Mouse (Mus musculus): ENCODE measurements at regions not wholly inside any gene's neighbourhood (a gene's known extent, or its start where the extent isn't known, plus 50 kb on each side); places are given as distances from the start of the nearest gene placed in this dataset.
A peak's percentile ranks its signal among the peaks of the same experiment; 100 is the strongest.

DNA sequence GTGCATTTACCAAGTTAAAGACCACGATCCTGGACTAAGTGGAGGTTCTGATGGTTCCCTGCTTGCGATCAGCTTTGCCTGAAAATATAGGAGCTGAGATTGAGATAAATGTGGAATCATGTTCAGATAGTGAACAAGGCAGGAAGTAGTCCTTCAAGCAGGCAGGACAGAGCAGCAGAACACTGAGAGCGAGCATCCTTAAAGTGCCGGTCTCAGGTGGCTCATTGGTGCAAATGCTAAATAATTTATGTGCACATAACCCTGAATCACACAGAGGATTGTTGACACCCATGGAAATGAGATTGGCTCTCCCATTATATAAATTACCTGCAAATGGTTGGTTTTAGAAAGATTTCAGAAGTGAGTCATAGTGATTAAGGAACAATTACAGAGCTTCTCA is 243.8 kb upstream of the Dcn start:
- DNase-seq (ENCODE audit: low spot score), result no peak

DNA sequence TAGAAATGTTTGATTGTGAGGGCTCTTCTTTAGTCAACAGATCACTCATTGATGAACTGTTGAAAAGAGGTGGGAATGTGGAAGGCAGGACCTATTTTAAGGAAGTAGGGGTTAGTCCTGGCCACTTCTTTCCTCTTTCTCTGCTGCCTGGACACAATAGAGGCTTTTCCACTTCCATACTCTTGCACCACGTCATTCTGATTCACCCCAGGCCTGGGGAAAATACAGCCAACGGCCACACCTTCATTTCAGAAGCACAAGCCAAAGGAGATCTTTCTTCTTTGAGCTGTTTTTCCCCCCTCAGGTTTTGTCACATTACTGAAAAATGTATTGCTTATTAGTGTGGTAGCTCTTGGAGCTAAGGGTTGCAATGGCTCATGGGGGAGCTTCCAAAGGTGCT is 237.9 kb upstream of the Dcn start:
- no peak for DNase-seq (ENCODE audit: low spot score)

DNA sequence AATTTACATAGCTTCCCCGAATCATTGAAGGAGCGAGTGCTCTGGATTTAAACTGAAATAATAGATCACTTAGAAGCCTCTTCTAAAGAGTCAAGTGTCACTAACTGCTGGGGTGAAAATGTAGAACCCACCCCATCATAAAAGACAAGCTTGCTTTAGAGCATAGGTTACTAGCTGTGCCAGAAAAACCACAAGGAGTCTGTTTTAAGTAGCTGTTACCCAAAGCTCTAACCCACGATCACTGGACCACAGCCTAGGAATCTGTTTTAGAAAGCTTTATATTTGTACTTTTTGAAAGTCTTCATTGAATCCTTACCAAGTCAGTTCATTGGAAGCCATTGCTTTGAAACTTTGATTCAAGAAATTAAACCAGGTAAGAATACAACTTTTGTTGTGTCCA is 233.7 kb upstream of the Dcn start:
- no peak for DNase-seq (ENCODE audit: low spot score)

DNA sequence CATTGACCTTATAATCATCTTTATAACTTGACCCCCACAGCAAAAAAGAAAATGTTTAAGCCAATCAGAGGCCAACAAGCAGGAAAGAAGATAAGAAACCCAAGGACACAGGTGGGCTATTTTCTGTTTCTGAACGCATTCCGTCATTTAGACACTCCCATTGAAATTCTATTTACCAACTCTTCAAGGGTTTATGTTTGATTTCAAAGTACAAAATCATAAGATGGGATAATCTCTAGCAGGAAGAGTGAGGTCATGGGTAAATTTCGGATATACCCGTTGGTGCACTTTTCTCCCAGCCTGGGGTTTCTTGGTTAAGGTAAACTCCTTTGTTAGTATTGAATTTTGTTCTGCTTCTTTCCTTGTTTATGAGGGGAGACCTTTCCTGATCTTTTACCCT is 230.9 kb upstream of the Dcn start:
- DNase-seq (ENCODE audit: low spot score), result no peak

DNA sequence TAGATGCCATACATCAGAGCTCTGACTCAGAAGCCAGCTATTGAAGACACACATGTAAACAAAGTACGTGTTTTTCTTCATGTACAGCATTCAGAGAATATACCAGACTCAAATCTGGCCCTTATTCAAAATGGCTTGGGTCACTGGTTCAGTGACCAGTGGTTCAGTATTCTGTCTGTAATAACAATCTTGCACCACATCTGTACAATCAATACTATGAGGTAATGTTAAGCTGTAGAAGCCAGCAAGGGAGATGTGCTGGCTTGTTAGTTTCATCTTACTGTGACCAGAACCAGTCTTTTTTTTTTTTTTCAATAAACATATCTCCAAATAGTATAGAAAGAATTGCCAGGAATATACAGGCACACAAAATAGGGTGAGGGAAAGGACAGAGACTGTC is 229.6 kb upstream of the Dcn start:
- DNase-seq (ENCODE audit: low spot score), result no peak

DNA sequence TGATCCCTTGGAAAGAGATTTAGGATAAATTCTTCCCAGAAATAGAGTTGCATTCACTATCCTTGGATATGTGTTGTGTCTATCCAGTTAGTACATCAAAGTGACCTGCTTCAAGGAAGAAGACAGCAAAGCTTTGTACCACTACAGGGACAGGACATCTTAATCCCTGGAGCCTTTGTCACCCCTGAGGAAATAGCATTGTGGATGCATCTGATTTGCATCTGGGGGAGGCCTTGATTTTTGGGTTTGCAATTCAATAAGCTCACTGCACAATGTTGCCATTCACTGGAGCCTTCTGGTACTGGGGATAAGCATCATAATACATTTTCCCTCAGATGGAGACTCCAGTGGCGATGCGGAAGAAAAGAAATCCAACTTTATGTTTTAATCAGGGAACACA is 229.2 kb upstream of the Dcn start:
- DNase-seq (ENCODE audit: low spot score), result no peak

DNA sequence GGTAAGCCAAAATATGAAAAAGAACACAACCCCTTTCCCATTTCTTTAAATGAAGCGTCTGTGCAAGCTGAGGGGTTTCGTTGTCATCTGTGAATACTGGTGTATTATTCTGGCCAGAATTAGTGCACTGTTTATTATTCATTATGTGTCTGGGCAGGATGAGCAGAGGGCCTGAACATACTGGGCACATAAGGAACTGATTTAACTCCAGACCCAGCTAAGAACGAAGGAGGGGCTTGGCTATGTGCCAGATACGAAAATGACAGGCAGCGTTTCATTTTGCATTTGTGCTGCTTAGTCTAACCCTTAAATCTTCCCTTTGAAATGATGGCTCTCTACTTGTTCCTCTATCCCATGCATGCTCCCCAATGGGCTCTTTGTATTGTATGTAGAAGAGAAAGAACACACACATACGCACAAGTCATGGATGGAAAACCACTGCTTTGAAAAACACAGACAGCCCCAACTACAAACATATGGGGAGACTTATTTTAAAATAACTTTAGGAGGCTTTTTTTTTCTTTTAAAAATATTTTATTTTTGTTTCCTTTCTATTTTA is 213.4 kb upstream of the Dcn start:
- no peak for DNase-seq (ENCODE audit: low spot score)

DNA sequence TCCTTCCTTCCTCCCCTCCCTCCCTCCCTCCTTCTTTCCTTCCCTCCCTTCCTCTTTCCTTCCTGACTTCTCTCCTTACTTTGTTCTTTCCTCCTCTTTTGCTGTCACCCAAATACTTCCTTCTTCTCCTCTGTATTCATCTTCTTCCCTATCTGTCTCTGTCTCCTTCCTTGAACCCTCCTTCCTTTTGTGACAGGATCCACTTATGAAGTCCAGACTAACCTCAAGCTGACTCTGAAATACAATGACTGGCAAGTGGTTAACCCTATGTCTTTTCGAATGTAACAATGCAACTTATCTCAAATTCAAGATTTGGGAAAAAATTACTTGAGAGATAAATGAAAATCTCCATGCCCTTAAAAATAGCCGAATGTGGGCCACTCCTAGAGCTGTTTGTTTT is 197.0 kb upstream of the Dcn start:
- DNase-seq (ENCODE audit: low spot score), result no peak

DNA sequence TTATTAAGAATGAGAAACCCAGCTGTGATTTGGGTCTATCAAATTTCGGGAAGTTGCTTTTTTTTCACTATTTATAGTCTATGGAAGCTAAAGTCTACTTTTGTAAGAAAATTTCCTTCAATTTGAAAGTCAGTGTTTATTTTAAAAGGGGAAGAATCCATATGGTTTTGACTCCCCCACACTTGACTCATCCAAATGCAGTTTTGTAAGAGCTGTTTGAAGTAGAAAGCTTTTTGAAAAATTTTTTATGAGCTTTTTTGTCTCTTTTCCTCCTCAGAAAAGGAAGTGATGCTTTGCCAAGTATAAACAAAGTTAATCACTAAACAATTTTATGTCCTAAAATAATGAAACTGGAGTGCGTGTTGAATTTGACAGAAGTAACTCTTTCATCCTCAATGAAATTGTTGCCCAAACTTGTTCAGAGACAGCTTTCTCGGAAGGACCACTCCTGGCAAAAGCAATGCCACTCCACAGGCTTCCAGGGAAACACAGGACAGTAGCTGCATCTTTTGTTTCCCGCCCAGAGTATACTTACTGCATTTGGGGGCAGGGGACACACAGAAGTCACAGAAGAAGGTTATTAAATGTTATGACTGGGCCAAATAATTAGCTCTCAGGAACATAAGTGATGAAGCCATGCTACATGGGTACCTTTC is 196.4 kb upstream of the Dcn start:
- DNase-seq (ENCODE audit: low spot score), result no peak

DNA sequence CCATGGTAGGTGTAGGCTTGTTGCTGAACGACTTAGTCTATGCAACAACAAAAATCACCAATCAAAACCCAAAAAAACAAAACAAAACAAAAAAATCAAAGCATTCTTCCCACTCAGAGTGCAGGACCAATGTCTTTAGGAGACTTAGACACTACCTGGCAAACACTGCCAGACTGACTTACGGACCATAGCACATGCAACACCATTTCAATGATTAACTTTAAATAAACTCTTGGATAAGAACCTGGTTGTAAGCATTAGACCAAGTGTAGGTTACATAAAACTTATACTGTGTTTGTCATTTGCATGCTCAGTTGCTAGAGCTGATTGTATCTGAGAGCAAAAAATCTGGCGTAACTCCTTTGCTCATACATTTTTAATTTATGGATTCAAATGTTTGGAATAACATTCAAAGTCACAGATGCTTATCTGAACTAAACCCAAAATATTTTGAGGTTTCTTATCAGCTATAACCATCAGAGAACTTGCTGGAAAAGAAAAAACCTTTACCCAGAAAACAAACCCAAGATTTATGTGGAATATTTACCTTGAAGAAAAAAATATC is 174.5 kb upstream of the Dcn start:
- DNase-seq (ENCODE audit: low spot score), result no peak

DNA sequence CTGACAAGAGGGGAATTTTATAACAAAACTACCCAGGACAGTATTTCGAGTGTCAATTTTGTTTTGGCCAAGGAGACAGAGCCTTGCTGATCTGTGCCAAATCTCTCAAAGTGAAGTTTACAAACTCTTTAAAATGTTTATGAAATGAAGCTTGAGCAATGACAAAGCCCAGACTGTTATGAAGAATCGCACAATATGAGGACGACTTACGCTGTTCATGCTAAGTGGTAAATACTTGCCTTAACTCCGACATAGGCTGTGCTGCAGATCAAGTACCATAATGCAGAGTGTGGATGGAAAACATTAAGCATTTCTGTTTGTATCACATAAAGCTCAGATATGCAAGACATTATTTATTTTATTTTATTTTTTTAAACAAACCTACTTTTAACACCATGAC is 169.8 kb upstream of the Dcn start:
- DNase-seq (ENCODE audit: low spot score), result no peak

DNA sequence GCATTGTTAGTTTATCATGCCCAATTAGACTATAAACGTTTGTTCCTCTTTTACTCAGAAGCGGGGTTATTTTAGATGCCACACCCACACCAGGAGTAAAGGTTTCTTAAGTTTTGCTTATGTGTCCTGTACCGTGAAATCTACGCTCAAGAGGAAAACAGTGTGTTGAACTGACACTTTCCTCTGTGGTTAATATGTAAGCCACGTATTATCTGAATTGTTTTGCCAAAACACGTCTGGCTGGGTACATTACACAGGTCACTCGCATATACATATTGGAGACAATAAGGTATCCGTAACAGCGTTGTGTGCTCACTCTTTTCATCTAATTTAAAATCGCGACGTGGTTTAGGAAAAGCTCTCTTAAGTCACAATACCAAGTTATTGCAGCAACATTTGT is 166.9 kb upstream of the Dcn start:
- no peak for DNase-seq (ENCODE audit: low spot score)

DNA sequence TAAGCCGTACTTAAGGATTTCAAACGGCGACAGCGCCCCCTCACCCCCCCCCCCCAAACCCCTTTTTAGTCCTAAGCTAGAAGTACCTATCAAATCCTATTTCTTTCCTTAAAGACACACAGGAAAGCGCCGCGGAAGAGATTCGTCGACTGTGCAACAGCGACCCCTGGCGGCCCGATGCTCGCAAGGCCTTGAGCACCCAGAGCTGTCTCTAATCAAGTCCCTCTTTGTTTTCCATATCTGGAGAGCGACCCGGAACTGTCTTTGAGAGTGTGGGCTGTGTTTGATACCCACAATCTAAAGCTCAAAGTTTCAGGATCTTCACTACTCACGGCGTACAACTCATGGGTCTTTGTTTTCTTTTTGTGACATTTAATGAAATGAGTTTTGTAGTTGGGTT is 166.4 kb upstream of the Dcn start:
- peak; percentile 91 for DNase-seq (ENCODE audit: low spot score)

DNA sequence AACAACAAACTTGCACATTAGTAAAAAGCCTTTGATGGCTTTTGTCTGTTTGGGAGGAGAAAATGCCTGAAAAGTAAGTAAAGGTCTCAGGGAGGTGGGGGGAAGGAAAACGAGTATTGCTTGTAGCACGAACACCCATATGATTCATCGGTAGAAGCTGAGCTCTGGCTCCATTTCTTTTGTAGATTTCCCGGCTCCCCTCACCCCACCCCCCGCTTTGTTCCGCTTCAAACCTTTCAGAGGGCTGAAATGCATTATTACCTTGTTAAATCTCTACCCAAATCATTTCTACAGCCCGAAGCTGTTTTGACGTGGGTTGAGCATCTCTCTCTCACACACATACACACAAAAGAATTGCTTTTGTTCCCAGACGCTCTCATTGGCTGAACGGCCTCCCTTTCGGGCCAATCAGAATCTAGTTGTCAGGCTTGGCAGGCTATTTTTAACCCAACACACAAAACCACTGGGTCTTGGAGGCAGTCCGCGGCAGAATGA is 166.0 kb upstream of the Dcn start:
- DNase-seq (ENCODE audit: low spot score), result peak; percentile 85

DNA sequence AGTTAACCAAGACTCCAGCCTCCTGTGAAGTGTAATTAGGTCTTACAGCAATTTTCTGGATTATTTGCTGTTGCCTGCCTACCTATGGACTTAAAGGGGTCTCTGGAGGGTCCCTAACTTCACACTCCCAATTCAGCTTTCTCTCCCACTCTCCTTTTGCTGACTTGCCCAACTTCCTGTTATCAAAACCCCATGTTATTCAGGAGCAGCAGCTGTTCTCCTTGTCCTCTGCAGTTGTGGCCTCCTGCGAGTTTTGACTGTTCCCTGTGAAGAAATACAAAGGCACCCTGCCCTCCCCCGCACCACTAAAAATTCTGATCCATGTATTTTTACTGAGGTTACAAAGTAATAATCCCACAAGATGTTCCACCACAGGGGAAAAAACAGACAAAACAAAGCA is 146.8 kb upstream of the Dcn start:
- no peak for DNase-seq (ENCODE audit: low spot score)

DNA sequence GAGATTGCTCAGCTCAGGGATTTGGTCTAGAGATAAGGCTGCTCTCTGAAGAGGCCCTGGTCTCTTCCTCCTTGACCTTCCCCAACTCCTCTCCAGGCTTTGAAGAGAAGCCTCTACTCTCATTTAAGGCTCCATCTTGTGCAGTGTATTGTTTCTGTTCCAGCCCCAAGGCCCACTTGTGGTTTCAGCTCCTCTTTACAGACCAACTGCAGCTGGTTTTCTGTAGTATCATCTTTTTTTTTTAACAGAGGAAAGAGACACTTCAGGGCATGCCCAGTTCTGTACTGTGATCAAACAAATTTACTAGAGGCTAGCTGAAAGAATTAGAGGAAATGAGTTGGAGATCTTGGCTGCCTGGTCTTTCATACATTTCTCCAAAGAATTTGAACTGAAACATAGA is 145.4 kb upstream of the Dcn start:
- DNase-seq (ENCODE audit: low spot score), result no peak

DNA sequence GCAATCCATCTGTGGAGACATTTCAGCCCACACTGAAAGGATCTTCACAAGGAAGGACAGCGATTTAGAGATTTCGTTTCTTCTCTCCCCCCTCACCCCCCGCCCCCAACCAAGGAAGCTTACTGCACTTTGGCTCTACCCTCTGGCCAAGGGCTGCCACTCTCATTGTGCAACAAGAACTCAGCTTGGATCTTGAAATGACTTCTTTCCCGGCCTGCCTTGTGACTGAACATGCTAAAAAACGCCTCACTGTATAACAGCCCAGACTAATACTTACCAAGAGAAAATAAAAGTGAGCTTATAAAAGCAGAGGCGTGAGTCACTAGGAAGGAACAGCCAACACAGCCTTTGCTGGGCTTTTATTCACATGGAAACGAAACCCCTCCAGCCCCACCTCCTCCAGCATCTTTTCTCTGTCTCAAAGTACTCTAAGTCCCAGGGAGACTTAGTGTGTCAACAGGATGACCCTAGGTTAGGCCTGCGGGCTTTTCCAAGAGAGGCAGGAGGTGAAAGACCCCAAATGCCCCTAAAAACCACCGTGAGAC is 144.7 kb upstream of the Dcn start:
- DNase-seq (ENCODE audit: low spot score), result peak; percentile 14

DNA sequence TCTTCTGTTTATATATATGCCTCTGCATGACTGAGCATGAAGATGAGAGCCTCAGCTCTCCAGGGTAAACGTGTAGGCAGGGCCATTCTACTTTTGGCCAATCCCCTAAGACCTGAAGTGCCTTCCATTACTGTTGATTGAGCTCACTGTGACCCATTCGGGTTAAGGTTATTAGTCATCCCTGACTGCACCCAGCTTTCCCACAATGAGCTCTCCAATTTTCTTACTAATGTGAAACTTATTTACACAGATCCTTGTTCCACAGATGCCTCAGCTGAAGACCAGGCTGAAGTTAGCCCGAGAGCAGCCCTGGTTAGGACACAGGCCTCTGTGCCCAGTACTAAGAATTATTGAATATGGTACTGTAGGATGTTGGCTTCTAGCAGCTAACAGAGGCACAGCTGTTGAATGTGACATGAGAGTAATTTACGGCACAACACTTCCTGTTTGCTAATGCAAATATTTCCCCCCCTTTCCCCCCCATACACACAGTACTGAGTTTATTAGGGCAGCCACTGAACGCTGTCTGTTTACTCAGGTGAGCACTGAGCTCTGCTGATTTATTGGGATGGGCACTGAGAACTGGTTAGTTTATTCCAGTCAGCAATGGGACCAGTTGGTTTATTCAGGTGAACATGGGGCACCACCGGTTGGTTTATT is 141.2 kb upstream of the Dcn start:
- DNase-seq (ENCODE audit: low spot score), result no peak

DNA sequence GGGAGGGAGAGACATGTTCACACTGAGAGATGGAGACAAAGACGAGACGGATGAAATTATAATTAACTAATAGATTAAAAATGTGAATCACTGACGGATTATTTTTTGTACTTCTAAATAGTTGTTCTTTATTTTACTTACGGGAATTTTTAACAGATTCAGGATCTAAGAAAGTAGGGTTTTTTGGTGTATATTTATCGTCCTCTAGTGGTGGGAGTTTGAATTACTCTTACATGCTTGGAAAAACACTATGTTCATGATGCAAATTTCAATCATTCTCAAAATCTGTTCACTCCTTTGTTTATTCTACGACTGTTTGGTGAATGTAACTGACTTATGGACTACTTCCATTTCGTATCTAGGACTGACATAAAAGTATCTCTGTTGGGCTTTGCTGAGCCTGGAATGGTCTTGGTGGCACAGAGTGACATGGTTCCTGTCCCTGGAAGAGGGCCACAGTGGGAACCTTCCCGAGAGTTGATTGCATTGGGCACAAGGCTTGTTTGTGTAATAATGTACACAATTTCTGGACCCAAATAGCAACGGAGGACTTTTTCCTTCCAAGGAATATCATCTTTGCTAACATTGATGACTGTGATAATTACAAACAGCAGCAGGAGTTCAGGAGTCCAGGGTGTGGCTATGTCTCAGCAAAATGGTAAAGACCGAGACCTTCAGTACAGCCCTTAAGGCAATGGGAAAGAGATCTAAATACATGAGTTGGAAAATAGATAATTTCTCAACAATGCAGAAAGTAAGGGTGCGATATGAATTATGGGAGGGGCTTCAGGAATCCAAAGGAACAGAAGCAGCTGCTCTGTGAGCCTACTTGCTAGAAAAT is 139.3 kb upstream of the Dcn start:
- no peak for DNase-seq (ENCODE audit: low spot score)

DNA sequence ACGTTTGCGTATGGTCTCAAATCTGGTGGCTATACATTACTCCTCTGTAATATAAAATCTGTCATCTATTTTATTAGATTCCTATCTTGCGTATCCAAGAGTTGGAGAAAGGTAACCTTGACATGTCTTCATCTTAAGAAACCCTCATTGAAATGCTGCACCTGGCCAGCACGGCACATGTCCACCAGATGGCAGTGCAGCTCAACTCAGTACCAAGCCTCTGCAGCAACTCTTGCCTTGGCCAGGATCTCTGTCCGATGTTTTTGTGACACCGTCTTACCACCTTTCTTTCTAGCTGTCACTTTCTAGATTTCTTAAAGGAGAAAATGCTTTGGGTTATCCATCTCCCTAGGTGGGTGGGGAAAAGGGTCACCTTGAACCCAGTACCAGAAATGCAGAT is 134.1 kb upstream of the Dcn start:
- DNase-seq (ENCODE audit: low spot score), result peak; percentile 78

DNA sequence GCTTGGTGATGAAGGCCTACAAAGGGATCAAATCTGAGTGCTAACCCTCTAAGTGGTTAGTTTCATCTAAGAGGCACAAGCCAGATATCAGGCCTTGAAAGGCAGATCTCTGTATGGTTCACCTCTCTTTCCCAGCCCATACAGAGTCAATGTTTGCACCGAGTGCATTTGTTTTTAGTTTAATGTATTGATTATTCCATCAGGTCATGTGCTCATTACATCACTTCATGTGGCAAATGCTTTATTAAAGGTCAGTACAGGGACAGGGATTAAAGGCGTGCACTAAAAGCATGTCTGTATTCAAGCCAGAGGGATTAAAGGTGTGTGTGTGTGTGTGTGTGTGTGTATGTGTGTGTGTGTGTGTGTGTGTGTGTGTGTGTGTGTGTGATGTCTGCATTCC is 132.5 kb upstream of the Dcn start:
- DNase-seq (ENCODE audit: low spot score), result no peak

DNA sequence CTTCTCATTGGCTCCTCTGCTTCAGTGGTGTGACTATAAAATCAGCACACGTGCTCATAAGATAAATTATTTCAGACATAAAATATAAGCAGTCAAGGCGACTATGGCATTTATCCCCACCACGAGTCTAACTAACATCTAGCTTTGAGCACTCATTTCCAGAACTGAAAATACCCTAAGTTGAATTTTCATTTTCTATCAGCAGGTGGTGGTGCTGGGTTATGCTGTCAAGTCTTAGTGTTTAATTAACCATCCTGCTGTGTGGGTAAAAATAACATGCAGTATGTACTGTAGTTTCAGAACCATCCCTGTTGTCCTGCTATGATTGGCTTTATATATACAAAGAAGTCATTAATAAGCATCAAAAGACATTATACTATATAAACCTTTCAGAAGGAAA is 110.8 kb upstream of the Dcn start:
- DNase-seq (ENCODE audit: low spot score), result no peak
